Mouse (Mus musculus) liver, embryonic 15.5 days (tissue): ENCODE results near the gene Hist1h4k. TPM values are rescaled to one million over a fixed set of nuclear protein-coding genes. Genes with fewer than 3 reads are reported as not detected.
"Not testable (repeated sequence)": the region's sequence is repeated elsewhere in the genome, so short reads cannot be mapped to it uniquely, and the experiment has no call there.

Source experiments
- ATAC-seq: fragments of 200-750 bp; cut with Nextera tagmentation; 2 replicates; pipeline ENCODE4 v1.8.0; 2017; ENCODE audit warnings: moderate number of reproducible peaks, mild to moderate bottlenecking, moderate library complexity; ENCODE audit not compliant: insufficient read depth
- H3K27ac ChIP-seq: fragments of 300-500 bp; sonication (generic); replicated peaks from 2 replicates; pipeline ENCODE4 v1.5.1; 2015; ENCODE audit warnings: mild to moderate bottlenecking, inconsistent platforms
- H3K27me3 ChIP-seq: fragments of 300-500 bp; sonication (generic); 2 replicates; pipeline ENCODE4 v1.6.1; 2015; ENCODE audit warnings: mild to moderate bottlenecking, inconsistent platforms
- H3K36me3 ChIP-seq: fragments of 300-500 bp; sonication (generic); replicated peaks from 2 replicates; pipeline ENCODE4 v1.6.1; 2015; ENCODE audit warnings: moderate library complexity, mild to moderate bottlenecking, inconsistent platforms
- H3K4me1 ChIP-seq: fragments of 300-500 bp; sonication (generic); replicated peaks from 2 replicates; pipeline ENCODE4 v1.6.1; 2015; ENCODE audit warnings: inconsistent platforms
- H3K4me2 ChIP-seq: fragments of 300-500 bp; sonication (generic); 2 replicates; pipeline ENCODE4 v1.6.1; 2015; ENCODE audit warnings: moderate library complexity, mild to moderate bottlenecking, inconsistent platforms
- H3K4me3 ChIP-seq: fragments of 300-500 bp; sonication (generic); replicated peaks from 2 replicates; pipeline ENCODE4 v1.5.1; 2015; ENCODE audit warnings: mild to moderate bottlenecking, inconsistent platforms
- H3K9ac ChIP-seq: fragments of 300-500 bp; sonication (generic); 2 replicates; pipeline ENCODE4 v1.6.1; 2015; ENCODE audit warnings: moderate library complexity, mild to moderate bottlenecking, inconsistent platforms
- H3K9me3 ChIP-seq: fragments of 300-500 bp; sonication (generic); replicated peaks from 2 replicates; pipeline ENCODE4 v1.6.1; 2016; ENCODE audit warnings: inconsistent platforms
- WGBS: fragments of 180-500 bp; shearing (Covaris S2); methylation state at CpG from one replicate; pipeline ENCODE4 v1.1.7; 2015; ENCODE audit warnings: mixed read lengths; ENCODE audit not compliant: insufficient replicate concordance; 5-methylcytosine and 5-hydroxymethylcytosine counted together
- polyA plus RNA-seq: library from polyadenylated mRNA; unstranded; fragments of >200 nt; fragmentation: Nextera tagmentation; extraction: Ambion mirVana; gene quantifications from 2 replicates; pipeline ENCODE4 v1.2.1, GENCODE M21; 2015

The Hist1h4k gene
- polyA plus RNA-seq, 1 experiment from 2014 or later, result 4.0 TPM

- H3K4me3 ChIP-seq, result peak within 1 kb of the TSS; percentile 57
- WGBS, result under 1% methylated on average over 49 of the region's 50 CpGs
- not testable (repeated sequence) for H3K27me3 ChIP-seq, H3K9me3 ChIP-seq, H3K36me3 ChIP-seq
- peak within 1 kb of the TSS; percentile 62 for H3K9ac ChIP-seq
- peaks cover 36% of the 10 kb centered on the region for H3K4me1 ChIP-seq
- H3K4me2 ChIP-seq, result peak within 1 kb of the TSS; percentile 74
- H3K27ac ChIP-seq, result peak within 1 kb of the TSS; percentile 99
- ATAC-seq, result peak; percentile 83
Measured at GRCm38 (mm10) chr13:21753524-21754285, 3.4 kb upstream of the Hist1h4k start, which contains the start of the genes Hist1h2ak and Hist1h2bn. Gene Hist1h2ak (minus strand): TSS chr13:21753827. Gene Hist1h2bn (plus strand): TSS chr13:21754123.

- H3K4me1 ChIP-seq, result peaks cover 39% of the 10 kb centered on the region
- H3K27ac ChIP-seq, result peak overlapping the region; percentile 99
- 0% methylated on average over 10 of the region's 10 CpGs for whole genome bisulfite sequencing
- H3K9me3 ChIP-seq, result no peaks in the 10 kb centered on the region
- H3K4me2 ChIP-seq, result peak overlapping the region; percentile 74
- 0 out of 2 replicates have a peak, but pooled peaks cover 2% of the 10 kb centered on the region for H3K36me3 ChIP-seq
- no peak for ATAC-seq
- peak overlapping the region; percentile 57 for H3K4me3 ChIP-seq
- no peaks in the 10 kb centered on the region for H3K27me3 ChIP-seq
- peak overlapping the region; percentile 62 for H3K9ac ChIP-seq
Measured at GRCm38 (mm10) chr13:21753051-21753523, 2.8 kb upstream of the Hist1h4k start.

GRCm38 (mm10) chr13:21752356-21752755, 2.1 kb upstream of the Hist1h4k start:
- peak overlapping the region; percentile 62 for H3K9ac ChIP-seq
- H3K4me3 ChIP-seq, result peak overlapping the region; percentile 57
- H3K4me2 ChIP-seq, result peak overlapping the region; percentile 74
- ATAC-seq, result no peak
- H3K4me1 ChIP-seq, result peaks cover 38% of the 10 kb centered on the region
- 26% methylated on average over 3 of the region's 3 CpGs for WGBS
- H3K27me3 ChIP-seq, result no peaks in the 10 kb centered on the region
- no peaks in the 10 kb centered on the region for H3K9me3 ChIP-seq
- H3K36me3 ChIP-seq, result 0 out of 2 replicates have a peak, but pooled peaks cover 2% of the 10 kb centered on the region
- peak overlapping the region; percentile 99 for H3K27ac ChIP-seq

GRCm38 (mm10) chr13:21751827-21752226, 1.5 kb upstream of the Hist1h4k start:
- Histone ChIP-seq H3K4me3 (peak overlapping the region; percentile 57), H3K4me1 (peaks cover 42% of the 10 kb centered on the region), H3K9ac (peak overlapping the region; percentile 62), H3K9me3 (no peaks in the 10 kb centered on the region), H3K4me2 (peak overlapping the region; percentile 74), H3K36me3 (0 out of 2 replicates have a peak, but pooled peaks cover 4% of the 10 kb centered on the region), H3K27me3 (no peaks in the 10 kb centered on the region), H3K27ac (peak overlapping the region; percentile 99)
- ATAC-seq, result no peak
- WGBS, result 35% methylated on average over 3 of the region's 3 CpGs

- Histone ChIP-seq H3K27me3 (no peaks in the 10 kb centered on the region), H3K27ac (peak overlapping the region; percentile 99), H3K36me3 (0 out of 2 replicates have a peak, but pooled peaks cover 7% of the 10 kb centered on the region), H3K9ac (peak overlapping the region; percentile 62), H3K9me3 (no peaks in the 10 kb centered on the region), H3K4me3 (peak overlapping the region; percentile 57), H3K4me1 (peaks cover 42% of the 10 kb centered on the region), H3K4me2 (peak overlapping the region; percentile 74)
- ATAC-seq, result no peak
Measured at GRCm38 (mm10) chr13:21751417-21751816, 1.1 kb upstream of the Hist1h4k start.

- H3K4me2 ChIP-seq, result peak overlapping the region; percentile 77
- H3K36me3 ChIP-seq, result 0 out of 2 replicates have a peak, but pooled peaks cover 9% of the 10 kb centered on the region
- no peak for ATAC-seq
- H3K27ac ChIP-seq, result peak overlapping the region; percentile 95
- H3K9me3 ChIP-seq, result no peaks in the 10 kb centered on the region
- H3K4me3 ChIP-seq, result peak overlapping the region; percentile 69
- no peaks in the 10 kb centered on the region for H3K27me3 ChIP-seq
- peak overlapping the region; percentile 79 for H3K9ac ChIP-seq
- H3K4me1 ChIP-seq, result peaks cover 45% of the 10 kb centered on the region
- WGBS, result 1% methylated on average over 5 of the region's 5 CpGs
Measured at GRCm38 (mm10) chr13:21749387-21750158, 732 bp downstream of the Hist1h4k start.

- Histone ChIP-seq H3K9ac (no peak overlapping the region), H3K9me3 (no peaks in the 10 kb centered on the region), H3K36me3 (0 out of 2 replicates have a peak, but pooled peaks cover 9% of the 10 kb centered on the region), H3K4me2 (no peak overlapping the region), H3K4me3 (no peak overlapping the region), H3K27me3 (no peaks in the 10 kb centered on the region), H3K4me1 (peaks cover 31% of the 10 kb centered on the region), H3K27ac (no peak overlapping the region)
- WGBS, result 19% methylated on average over 1 of the region's 1 CpGs
- ATAC-seq, result no peak
Measured at GRCm38 (mm10) chr13:21745006-21745405, 5.3 kb downstream of the Hist1h4k start.

GRCm38 (mm10) chr13:21734906-21735767, 15.2 kb downstream of the Hist1h4k start, which contains the start of gene Hist1h4j:
Gene Hist1h4j (plus strand): TSS chr13:21735064.
- Histone ChIP-seq H3K27ac (peak within 1 kb of the TSS; percentile 92), H3K4me1 (peaks cover 36% of the 10 kb centered on the region), H3K9ac (peak within 1 kb of the TSS; percentile 63), H3K4me3 (peak within 1 kb of the TSS; percentile 59), H3K4me2 (peak within 1 kb of the TSS; percentile 85)
- not testable (repeated sequence) for H3K27me3 ChIP-seq, H3K36me3 ChIP-seq, H3K9me3 ChIP-seq
- WGBS, result under 1% methylated on average over 49 of the region's 56 CpGs
- peak; percentile 90 for ATAC-seq

- peak overlapping the region; percentile 59 for H3K4me3 ChIP-seq
- under 1% methylated on average over 21 of the region's 21 CpGs for WGBS
- peaks cover 36% of the 10 kb centered on the region for H3K4me1 ChIP-seq
- peak overlapping the region; percentile 92 for H3K27ac ChIP-seq
- ATAC-seq, result peak; percentile 64
- 0 out of 2 replicates have a peak, but pooled peaks cover 3% of the 10 kb centered on the region for H3K36me3 ChIP-seq
- H3K27me3 ChIP-seq, result no peaks in the 10 kb centered on the region
- H3K4me2 ChIP-seq, result peak overlapping the region; percentile 85
- H3K9me3 ChIP-seq, result no peaks in the 10 kb centered on the region
- peak overlapping the region; percentile 63 for H3K9ac ChIP-seq
Measured at GRCm38 (mm10) chr13:21734010-21734905, 16.0 kb downstream of the Hist1h4k start.
